8 mouse cellular contexts compared by ENCODE assay signal in genomic region chr8:61265390-61265789, GRCm38 (mm10). TPM values are rescaled to one million over a fixed set of nuclear protein-coding genes. Genes with fewer than 3 reads are reported as not detected.
DNase-seq lines count a peak whose midpoint lies in the region; ATAC-seq lines count a peak whose summit lies in the region.

No protein-coding gene starts in this region.

- no peaks in the 10 kb centered on the region for H3K9me3 ChIP-seq in hindbrain, embryonic 12.5 days (replicated peaks)

- H3K4me1 ChIP-seq in hindbrain, embryonic 12.5 days = peaks cover 17% of the 10 kb centered on the region

- WGBS in hindbrain, embryonic 12.5 days = 81% methylated on average over 5 of the region's 5 CpGs

- no peak overlapping the region for H3K4me2 ChIP-seq in hindbrain, embryonic 12.5 days (replicated peaks)

- H3K4me3 ChIP-seq in hindbrain, embryonic 12.5 days = no peak overlapping the region

- no peaks in the 10 kb centered on the region for H3K27me3 ChIP-seq in hindbrain, embryonic 12.5 days

- DNase-seq in left cerebral cortex, adult 18-20 months (ENCODE audit: low spot score in 2 of 2) = peak; percentile 52 to 65
- DNase-seq in left cerebral cortex, adult 11 months (ENCODE audit: low spot score) = no peak
- DNase-seq in adrenal gland, adult 18-20 months (ENCODE audit: low spot score in 2 of 2) = peak; percentile 38 to 42
- DNase-seq in gastrocnemius, postnatal 10 days = peak; percentile 64
- DNase-seq in left cerebral cortex, postnatal 14 days (ENCODE audit: low spot score in 2 of 2) = peak; percentile 20 to 52
- DNase-seq in skeletal muscle tissue, adult 2 months (ENCODE audit: low read depth, low spot score) = peak; percentile 47
- DNase-seq in thymus, postnatal 25 days = no peak

- H3K36me3 ChIP-seq in hindbrain, embryonic 12.5 days = no peaks in the 10 kb centered on the region

- H3K9ac ChIP-seq in hindbrain, embryonic 12.5 days = no peak overlapping the region

- ATAC-seq in hindbrain, embryonic 12.5 days (ENCODE audit: low FRiP score) = no peak

- H3K27ac ChIP-seq in hindbrain, embryonic 12.5 days = no peak overlapping the region

- intact Hi-C loops in left cerebral cortex, postnatal 14 days (cut with DNase I) = no loop called here

RNA-seq across cellular contexts. Expression of gene Sh3rf1, which starts 41.7 kb away (rescaled TPM):
- total RNA-seq in left cerebral cortex, adult 18-20 months (2021) = 10 to 100 TPM; 38.7 to 39.5 TPM
- total RNA-seq in adrenal gland, adult 18-20 months (2021) = 1 to 10 TPM; 5.3 to 9.9 TPM
- 1 to 10 TPM; 4.2 to 6.5 TPM for total RNA-seq in gastrocnemius, postnatal 10 days (2021)
- 10 to 100 TPM; 39.5 to 41.7 TPM for total RNA-seq in left cerebral cortex, postnatal 14 days (2021)
- polyA plus RNA-seq in hindbrain, embryonic 12.5 days (2016; fragmentation: Nextera tagmentation; extraction: Ambion mirVana) = 28.1 and 29.7 TPM in 2 replicates

Comparison
In these comparisons a context has a peak if more than half of its experiments do, and no peak if none do; other contexts are left out.
1. DNase-seq: peak in left cerebral cortex, adult 18-20 months (2 of 2), adrenal gland, adult 18-20 months (2 of 2), gastrocnemius, postnatal 10 days (single experiment), left cerebral cortex, postnatal 14 days (2 of 2) and skeletal muscle tissue, adult 2 months (single experiment); none in left cerebral cortex, adult 11 months (single experiment) and thymus, postnatal 25 days (single experiment).